Mouse (Mus musculus) lung, embryonic 16.5 days (tissue): ENCODE measurements around the gene Arl13b. TPM values are rescaled to one million over a fixed set of nuclear protein-coding genes. Genes with fewer than 3 reads are reported as not detected.

Source experiments
- ATAC-seq: fragments of 200-750 bp; cut with Nextera tagmentation; 2 replicates; pipeline ENCODE4 v1.8.0; 2017; ENCODE audit warnings: low read depth, mild to moderate bottlenecking, moderate library complexity
- H3K27ac ChIP-seq: fragments of 300-500 bp; sonication (generic); 2 replicates; pipeline ENCODE4 v1.5.1; 2014; ENCODE audit warnings: mild to moderate bottlenecking, control low read depth, low read length
- H3K27me3 ChIP-seq: fragments of 300-500 bp; sonication (generic); 2 replicates; pipeline ENCODE4 v1.6.1; 2014; ENCODE audit warnings: low read depth, low read length, mixed read lengths; ENCODE audit not compliant: control insufficient read depth, insufficient read depth
- H3K36me3 ChIP-seq: fragments of 300-500 bp; sonication (generic); 2 replicates; pipeline ENCODE4 v1.6.1; 2014; ENCODE audit warnings: low read length; ENCODE audit not compliant: control insufficient read depth, insufficient read depth
- H3K4me1 ChIP-seq: fragments of 300-500 bp; sonication (generic); replicated peaks from 2 replicates; pipeline ENCODE4 v1.6.1; 2014; ENCODE audit warnings: low read length, mixed read lengths; ENCODE audit not compliant: control insufficient read depth, insufficient read depth
- H3K4me2 ChIP-seq: fragments of 300-500 bp; sonication (generic); 2 replicates; pipeline ENCODE4 v1.6.1; 2014; ENCODE audit warnings: low read depth, low read length, control low read depth
- H3K4me3 ChIP-seq: fragments of 300-500 bp; sonication (generic); 2 replicates; pipeline ENCODE4 v1.5.1; 2014; ENCODE audit warnings: mild to moderate bottlenecking, low read length, control low read depth
- H3K9ac ChIP-seq: fragments of 300-500 bp; sonication (generic); 2 replicates; pipeline ENCODE4 v1.6.1; 2014; ENCODE audit warnings: low read length, control low read depth
- H3K9me3 ChIP-seq: fragments of 300-500 bp; sonication (generic); 2 replicates; pipeline ENCODE4 v1.6.1; 2016; ENCODE audit warnings: low read length; ENCODE audit not compliant: control insufficient read depth
- WGBS: fragments of 180-500 bp; shearing (Covaris S2); extraction: QIAGEN DNeasy Blood & Tissue Kit; methylation state at CpG from one replicate; pipeline ENCODE4 v1.1.7; 2014; 5-methylcytosine and 5-hydroxymethylcytosine counted together
- polyA plus RNA-seq: library from polyadenylated mRNA; unstranded; fragments of >200 nt; fragmentation: Nextera tagmentation; extraction: Ambion mirVana; gene quantifications from 2 replicates; pipeline ENCODE4 v1.2.1, GENCODE M21; 2015

Gene Arl13b
- polyA plus RNA-seq, 1 experiment from 2014 or later: 20.8 TPM

GRCm38 (mm10) chr16:62799426-62799825 lies 47.4 kb downstream of the Arl13b start:
- no peaks in the 10 kb centered on the region for H3K9me3 ChIP-seq
- H3K9ac ChIP-seq: no peak overlapping the region
- no peak overlapping the region for H3K4me2 ChIP-seq
- 77% methylated on average over 4 of the region's 4 CpGs for WGBS
- no peak overlapping the region for H3K4me3 ChIP-seq
- no peaks in the 10 kb centered on the region for H3K36me3 ChIP-seq
- no peaks in the 10 kb centered on the region for H3K27me3 ChIP-seq
- H3K4me1 ChIP-seq: no peaks in the 10 kb centered on the region
- ATAC-seq: no peak
- no peak overlapping the region for H3K27ac ChIP-seq

GRCm38 (mm10) chr16:62798808-62799207 lies 48.0 kb downstream of the Arl13b start:
- Histone ChIP-seq H3K27me3 (no peaks in the 10 kb centered on the region), H3K4me3 (no peak overlapping the region), H3K27ac (no peak overlapping the region), H3K9me3 (no peaks in the 10 kb centered on the region), H3K4me1 (no peaks in the 10 kb centered on the region), H3K4me2 (no peak overlapping the region), H3K36me3 (no peaks in the 10 kb centered on the region), H3K9ac (no peak overlapping the region)
- no peak for ATAC-seq
- WGBS: 89% methylated on average over 3 of the region's 3 CpGs

GRCm38 (mm10) chr16:62796608-62797007 lies 50.2 kb downstream of the Arl13b start:
- Histone ChIP-seq H3K36me3 (no peaks in the 10 kb centered on the region), H3K4me2 (no peak overlapping the region), H3K9me3 (no peaks in the 10 kb centered on the region), H3K9ac (no peak overlapping the region), H3K4me3 (no peak overlapping the region), H3K27ac (no peak overlapping the region), H3K4me1 (no peaks in the 10 kb centered on the region), H3K27me3 (no peaks in the 10 kb centered on the region)
- ATAC-seq: no peak
- WGBS: 76% methylated on average over 1 of the region's 1 CpGs

- Histone ChIP-seq H3K4me2 (peak within 1 kb of the TSS; percentile 71), H3K4me1 (peaks cover 4% of the 10 kb centered on the region), H3K27me3 (no peaks in the 10 kb centered on the region), H3K9ac (peak within 1 kb of the TSS; percentile 93), H3K27ac (peak within 1 kb of the TSS; percentile 97), H3K9me3 (no peaks in the 10 kb centered on the region), H3K36me3 (no peaks in the 10 kb centered on the region), H3K4me3 (peak within 1 kb of the TSS; percentile 89)
- 2% methylated on average over 41 of the region's 41 CpGs for WGBS
- peak; percentile 98 for ATAC-seq
Measured at GRCm38 (mm10) chr16:62786621-62787331, 60.1 kb downstream of the Arl13b start, which contains the start of gene Nsun3. Gene Nsun3 (minus strand): TSS chr16:62786818.

- no peak for ATAC-seq
- WGBS: 45% methylated on average over 5 of the region's 5 CpGs
Measured at GRCm38 (mm10) chr16:62782229-62782628, 64.6 kb downstream of the Arl13b start.

GRCm38 (mm10) chr16:62778282-62778681 lies 68.6 kb downstream of the Arl13b start:
- H3K36me3 ChIP-seq: no peaks in the 10 kb centered on the region
- no peaks in the 10 kb centered on the region for H3K27me3 ChIP-seq
- no peak for ATAC-seq
- no peak overlapping the region for H3K27ac ChIP-seq
- no peaks in the 10 kb centered on the region for H3K4me1 ChIP-seq
- WGBS: 77% methylated on average over 10 of the region's 10 CpGs
- H3K9ac ChIP-seq: no peak overlapping the region
- H3K4me3 ChIP-seq: no peak overlapping the region
- H3K4me2 ChIP-seq: no peak overlapping the region
- H3K9me3 ChIP-seq: no peaks in the 10 kb centered on the region

More at GRCm38 (mm10) chr16:62782229-62782628, 64.6 kb downstream of the Arl13b start:
- Histone ChIP-seq H3K4me1 (peaks cover 4% of the 10 kb centered on the region), H3K9me3 (no peaks in the 10 kb centered on the region), H3K27ac (no peak overlapping the region), H3K36me3 (no peaks in the 10 kb centered on the region), H3K27me3 (no peaks in the 10 kb centered on the region), H3K4me3 (no peak overlapping the region), H3K9ac (no peak overlapping the region), H3K4me2 (no peak overlapping the region)

- Histone ChIP-seq H3K27me3 (no peaks in the 10 kb centered on the region), H3K27ac (no peak overlapping the region), H3K9ac (no peak overlapping the region), H3K4me2 (no peak overlapping the region), H3K36me3 (no peaks in the 10 kb centered on the region), H3K9me3 (no peaks in the 10 kb centered on the region), H3K4me3 (no peak overlapping the region), H3K4me1 (no peaks in the 10 kb centered on the region)
- no peak for ATAC-seq
- 76% methylated on average over 11 of the region's 11 CpGs for WGBS
Measured at GRCm38 (mm10) chr16:62776034-62776433, 70.8 kb downstream of the Arl13b start.

GRCm38 (mm10) chr16:62773462-62773861 lies 73.4 kb downstream of the Arl13b start:
- Histone ChIP-seq H3K4me3 (no peak overlapping the region), H3K27me3 (no peaks in the 10 kb centered on the region), H3K4me1 (no peaks in the 10 kb centered on the region), H3K36me3 (no peaks in the 10 kb centered on the region), H3K9ac (no peak overlapping the region), H3K4me2 (no peak overlapping the region), H3K9me3 (no peaks in the 10 kb centered on the region), H3K27ac (no peak overlapping the region)
- no peak for ATAC-seq
- WGBS: 75% methylated on average over 4 of the region's 4 CpGs

- Histone ChIP-seq H3K4me1 (no peaks in the 10 kb centered on the region; the same call in 1 of the 2 replicates), H3K27me3 (no peaks in the 10 kb centered on the region), H3K9me3 (peaks cover 3% of the 10 kb centered on the region; the same call in 1 of the 2 replicates), H3K9ac (no peak overlapping the region), H3K4me3 (no peak overlapping the region), H3K27ac (no peak overlapping the region), H3K4me2 (no peak overlapping the region), H3K36me3 (peaks cover 5% of the 10 kb centered on the region; the same call in 1 of the 2 replicates)
- no peak for ATAC-seq
- WGBS: 88% methylated on average over 2 of the region's 2 CpGs
Measured at GRCm38 (mm10) chr16:62758340-62758739, 88.5 kb downstream of the Arl13b start.
